Mouse (Mus musculus) bone marrow, adult 2 months (tissue): ENCODE results near the gene Trim80.

Experiments
- CTCF ChIP-seq: fragments of 200-500 bp; IDR thresholded peaks from 2 replicates; pipeline ENCODE4 v1.5.1; 2011; ENCODE audit warnings: low read length, control low read depth; ENCODE audit not compliant: control insufficient read depth, insufficient read depth
- POLR2A ChIP-seq: fragments of 200-500 bp; IDR thresholded peaks from 2 replicates; pipeline ENCODE4 v1.6.1; 2011; ENCODE audit warnings: low read depth, mild to moderate bottlenecking, control low read depth, low read length, borderline replicate concordance; ENCODE audit not compliant: control insufficient read depth

GRCm38 (mm10) chr11:115429307-115429706 lies 11.0 kb upstream of the Trim80 start:
- TF ChIP-seq POLR2A (no peak), CTCF (no peak)
